Mouse (Mus musculus) midbrain, postnatal 0 days (tissue): Measurements from ENCODE around the gene Morc3. TPM values are rescaled to one million over a fixed set of nuclear protein-coding genes. Genes with fewer than 3 reads are reported as not detected.
"Not testable (repeated sequence)": the region's sequence is repeated elsewhere in the genome, so short reads cannot be mapped to it uniquely, and the experiment has no call there.

Experiments
- ATAC-seq: fragments of 200-750 bp; cut with Nextera tagmentation; 2 replicates; pipeline ENCODE4 v1.8.0; 2017; ENCODE audit warnings: moderate number of reproducible peaks, mild to moderate bottlenecking, moderate TSS enrichment, moderate library complexity; ENCODE audit not compliant: low FRiP score
- DNase-seq: peaks from one replicate; pipeline ENCODE4 v3.0.0-alpha.2; 2015; ENCODE audit warnings: low spot score
- H3K27ac ChIP-seq: fragments of 300-500 bp; sonication (generic); 2 replicates; pipeline ENCODE4 v1.5.1; 2014; ENCODE audit warnings: low read depth, mild to moderate bottlenecking, low read length, mixed read lengths
- H3K27me3 ChIP-seq: fragments of 300-500 bp; sonication (generic); 2 replicates; pipeline ENCODE4 v1.6.1; 2014; ENCODE audit warnings: low read length, control low read depth, mixed read lengths; ENCODE audit not compliant: insufficient read depth
- H3K36me3 ChIP-seq: fragments of 300-500 bp; sonication (generic); 2 replicates; pipeline ENCODE4 v1.6.1; 2014; ENCODE audit warnings: low read length, control low read depth, mixed read lengths; ENCODE audit not compliant: insufficient read depth
- H3K4me1 ChIP-seq: fragments of 300-500 bp; sonication (generic); 2 replicates; pipeline ENCODE4 v1.6.1; 2014; ENCODE audit warnings: mild to moderate bottlenecking, control low read depth, antibody characterized with exemption, low read length, mixed read lengths; ENCODE audit not compliant: insufficient read depth
- H3K4me2 ChIP-seq: fragments of 300-500 bp; sonication (generic); 2 replicates; pipeline ENCODE4 v1.6.1; 2014; ENCODE audit warnings: low read depth, mild to moderate bottlenecking, low read length, mixed read lengths; ENCODE audit not compliant: poor library complexity, severe bottlenecking
- H3K4me3 ChIP-seq: fragments of 300-500 bp; sonication (generic); 2 replicates; pipeline ENCODE4 v1.5.1; 2014; ENCODE audit warnings: low read depth, mild to moderate bottlenecking, low read length, moderate library complexity
- H3K9ac ChIP-seq: fragments of 300-500 bp; sonication (generic); replicated peaks from 2 replicates; pipeline ENCODE4 v1.6.1; 2014; ENCODE audit warnings: mild to moderate bottlenecking, low read length, moderate library complexity, mixed read lengths; ENCODE audit not compliant: poor library complexity, severe bottlenecking
- H3K9me3 ChIP-seq: fragments of 300-500 bp; sonication (generic); 2 replicates; pipeline ENCODE4 v1.6.1; 2016; ENCODE audit warnings: low read length, control low read depth
- CTCF ChIP-seq: IDR thresholded peaks from 2 replicates; pipeline ENCODE4 v1.5.1; 2016; ENCODE audit warnings: antibody characterized with exemption, mild to moderate bottlenecking
- WGBS: fragments of 180-500 bp; shearing (Covaris S2); extraction: QIAGEN DNeasy Blood & Tissue Kit; methylation state at CpG from one replicate; pipeline ENCODE4 v1.1.7; 2014; 5-methylcytosine and 5-hydroxymethylcytosine counted together
- polyA plus RNA-seq: library from polyadenylated mRNA; unstranded; fragments of >200 nt; fragmentation: Nextera tagmentation; extraction: Ambion mirVana; gene quantifications from 2 replicates; pipeline ENCODE4 v1.2.1, GENCODE M21; 2015
- total RNA-seq: library from RNA; depleted of rRNA; stranded (reverse); fragments of >200 nt; gene quantifications from 2 replicates; pipeline ENCODE4 v1.2.3, GENCODE M21; 2014

Gene Morc3
- total and polyA plus RNA-seq, 2 experiments from 2014 or later = 24.4 to 31.8 TPM

DNA sequence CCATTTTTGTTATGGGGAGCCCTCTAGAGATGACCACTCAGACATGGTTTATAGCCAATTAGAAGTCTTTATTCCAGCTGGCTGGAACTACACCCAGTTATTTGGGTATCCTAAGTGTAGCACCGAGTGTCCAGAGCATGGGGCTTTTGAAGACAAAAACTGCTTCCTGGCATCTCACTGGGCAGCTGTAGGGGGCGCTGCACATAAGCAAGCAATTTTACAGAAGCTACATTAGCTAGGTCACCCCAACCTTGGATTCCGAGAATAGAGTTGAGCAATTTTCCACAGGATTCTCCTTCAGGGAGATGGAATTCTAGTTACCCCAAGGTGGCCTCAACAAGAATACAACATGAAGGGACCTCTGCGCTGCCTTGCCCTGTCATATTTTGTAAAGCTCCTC is 7.1 kb upstream of the Morc3 start:
- Histone ChIP-seq H3K27me3 (no peaks in the 10 kb centered on the region; the same call in 1 of the 2 replicates), H3K4me2 (no peak overlapping the region), H3K9ac (no peak overlapping the region), H3K9me3 (peaks cover 6% of the 10 kb centered on the region; the same call in 1 of the 2 replicates), H3K4me1 (no peaks in the 10 kb centered on the region), H3K4me3 (no peak overlapping the region), H3K27ac (no peak overlapping the region), H3K36me3 (no peaks in the 10 kb centered on the region)
- no peak for DNase-seq
- 89% methylated on average over 4 of the region's 4 CpGs for WGBS
- ATAC-seq = no peak
- TF ChIP-seq CTCF = no peak

DNA sequence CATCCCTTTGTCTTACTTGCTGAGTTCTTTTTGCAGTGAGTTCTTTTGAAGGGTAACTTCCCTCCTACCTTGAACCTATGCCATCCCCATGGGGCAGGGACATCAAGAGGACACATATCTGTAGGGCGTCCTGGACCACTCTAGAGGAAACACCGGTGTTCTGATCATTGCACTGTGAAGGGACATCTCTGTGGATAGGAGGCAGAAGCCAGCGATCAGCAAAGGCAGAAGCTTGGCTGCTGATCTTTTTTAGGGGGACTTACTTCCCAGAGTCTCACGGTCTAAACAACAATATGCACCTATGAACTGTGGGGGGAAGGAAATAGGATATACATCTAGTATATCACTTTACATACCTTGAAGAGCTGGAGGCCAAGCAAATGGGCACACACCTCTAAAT is 6.5 kb upstream of the Morc3 start:
- DNase-seq = no peak
- Histone ChIP-seq H3K36me3 (no peaks in the 10 kb centered on the region), H3K4me1 (no peaks in the 10 kb centered on the region), H3K9ac (no peak overlapping the region), H3K9me3 (peaks cover 6% of the 10 kb centered on the region; the same call in 1 of the 2 replicates), H3K4me3 (no peak overlapping the region), H3K27ac (no peak overlapping the region), H3K4me2 (no peak overlapping the region), H3K27me3 (no peaks in the 10 kb centered on the region; the same call in 1 of the 2 replicates)
- no peak for ATAC-seq
- TF ChIP-seq CTCF = no peak
- 88% methylated on average over 4 of the region's 4 CpGs for WGBS

DNA sequence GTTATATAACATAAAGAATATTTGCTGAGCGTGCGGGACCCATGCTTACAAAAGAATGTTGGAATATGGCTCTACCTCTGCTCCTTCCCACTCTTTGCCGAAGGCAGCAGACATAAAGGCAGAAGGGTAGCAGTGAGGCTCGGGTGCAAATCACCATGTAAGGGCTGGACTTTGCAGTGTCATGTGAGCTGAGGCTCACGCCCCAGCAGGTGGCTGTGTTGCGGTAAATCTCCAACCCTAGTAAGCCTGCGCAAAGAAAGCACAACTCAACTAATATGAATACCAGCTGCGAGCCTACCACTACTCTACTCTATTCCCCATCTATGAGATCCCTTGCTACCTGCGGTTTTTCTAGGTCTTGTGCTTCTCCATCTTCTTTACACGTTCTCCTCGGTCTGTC is 5.9 kb upstream of the Morc3 start:
- no peaks in the 10 kb centered on the region for H3K4me1 ChIP-seq
- H3K9ac ChIP-seq = no peak overlapping the region
- no peak overlapping the region for H3K4me3 ChIP-seq
- peaks cover 6% of the 10 kb centered on the region; the same call in 1 of the 2 replicates for H3K9me3 ChIP-seq
- no peak for TF ChIP-seq CTCF
- no peak overlapping the region for H3K27ac ChIP-seq
- WGBS = 73% methylated on average over 11 of the region's 11 CpGs
- H3K36me3 ChIP-seq = no peaks in the 10 kb centered on the region
- no peak overlapping the region for H3K4me2 ChIP-seq
- ATAC-seq (no peak), DNase-seq (no peak)
- no peaks in the 10 kb centered on the region; the same call in 1 of the 2 replicates for H3K27me3 ChIP-seq

DNA sequence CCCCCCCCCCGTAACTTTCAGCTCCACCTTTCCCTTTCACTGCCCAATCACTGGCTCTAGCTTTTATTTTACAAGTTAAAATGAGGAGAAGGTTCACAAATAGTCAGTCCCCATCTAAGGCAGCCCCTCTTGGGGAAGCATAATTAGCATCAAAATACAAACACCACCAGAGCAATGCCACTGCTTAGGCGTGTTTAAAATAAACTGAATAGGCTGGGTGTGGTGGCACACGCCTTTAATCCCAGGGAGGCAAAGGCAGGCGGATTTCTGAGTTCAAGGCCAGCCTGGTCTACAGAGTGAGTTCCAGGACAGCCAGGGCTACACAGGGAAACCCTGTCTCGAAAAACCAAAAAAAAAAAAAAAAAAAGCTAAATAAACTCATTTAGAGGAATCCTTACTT is 5.4 kb upstream of the Morc3 start:
- H3K9me3 ChIP-seq, H3K36me3 ChIP-seq, H3K27me3 ChIP-seq, H3K4me1 ChIP-seq, ATAC-seq, H3K27ac ChIP-seq, H3K4me3 ChIP-seq, DNase-seq, H3K4me2 ChIP-seq, H3K9ac ChIP-seq: not testable (repeated sequence)
- 41% methylated on average over 5 of the region's 5 CpGs for WGBS

DNA sequence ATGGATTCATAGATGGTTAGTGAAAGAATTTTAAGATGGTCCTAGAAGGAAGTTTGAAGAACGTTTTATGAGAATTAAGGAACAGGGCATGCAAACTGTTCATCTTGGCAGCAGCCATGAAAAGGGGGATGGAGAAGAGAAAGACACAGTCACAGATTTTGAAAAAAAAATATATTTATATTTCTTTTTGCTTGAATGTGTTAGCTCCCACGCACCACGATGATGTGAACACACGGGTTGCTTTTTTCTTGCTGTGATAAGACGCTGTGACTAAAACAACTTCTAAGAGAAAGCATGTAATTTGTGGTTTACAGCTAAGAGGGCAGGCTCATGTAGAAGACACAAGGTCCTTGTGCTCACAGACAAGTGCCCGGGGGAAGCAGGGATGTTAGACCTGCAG is 5.0 kb upstream of the Morc3 start:
- H3K27ac ChIP-seq = no peak overlapping the region
- H3K27me3 ChIP-seq = no peaks in the 10 kb centered on the region; the same call in 1 of the 2 replicates
- WGBS = 89% methylated on average over 6 of the region's 6 CpGs
- ATAC-seq (no peak), DNase-seq (no peak)
- H3K4me2 ChIP-seq = no peak overlapping the region
- TF ChIP-seq CTCF = no peak
- no peaks in the 10 kb centered on the region for H3K4me1 ChIP-seq
- no peak overlapping the region for H3K9ac ChIP-seq
- no peak overlapping the region for H3K4me3 ChIP-seq
- H3K9me3 ChIP-seq = peaks cover 6% of the 10 kb centered on the region; the same call in 1 of the 2 replicates
- no peaks in the 10 kb centered on the region for H3K36me3 ChIP-seq

DNA sequence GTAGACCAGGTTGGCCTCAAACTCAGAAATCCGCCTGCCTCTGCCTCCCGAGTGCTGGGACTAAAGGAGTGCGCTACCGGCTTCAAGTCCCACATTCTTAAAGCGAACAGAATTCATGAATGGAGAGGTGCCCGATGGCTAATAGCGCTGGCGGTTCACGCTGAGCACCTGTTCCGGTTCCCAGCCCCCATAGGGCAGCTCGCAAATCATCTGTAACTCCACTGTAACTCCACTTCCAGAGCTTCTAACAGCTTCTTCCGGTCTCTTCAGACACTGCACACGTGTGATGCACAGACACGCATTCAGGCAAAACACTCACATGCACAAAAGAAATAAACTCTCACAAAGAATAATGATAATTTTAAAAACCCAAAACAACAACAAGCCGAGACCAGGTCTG is 2.4 kb upstream of the Morc3 start:
- Histone ChIP-seq H3K4me2 (no peak overlapping the region), H3K9me3 (peaks cover under 1% of the 10 kb centered on the region; the same call in 1 of the 2 replicates), H3K9ac (no peak overlapping the region), H3K4me3 (no peak overlapping the region), H3K27me3 (no peaks in the 10 kb centered on the region; the same call in 1 of the 2 replicates), H3K27ac (no peak overlapping the region), H3K4me1 (peaks cover 6% of the 10 kb centered on the region), H3K36me3 (no peaks in the 10 kb centered on the region)
- DNase-seq (no peak), ATAC-seq (no peak)
- 96% methylated on average over 15 of the region's 15 CpGs for WGBS
- no peak for TF ChIP-seq CTCF
